Mouse (Mus musculus) CH12.LX (cell line): ENCODE results near the gene 4930438A08Rik. TPM values are rescaled to one million over a fixed set of nuclear protein-coding genes. Genes with fewer than 3 reads are reported as not detected.

Source experiments
- DNase-seq: peaks from one replicate; pipeline ENCODE4 v3.0.0-alpha.2; 2013; ENCODE audit errors: extremely low read depth
- H3K27ac ChIP-seq: 2 replicates; pipeline ENCODE4 v1.5.1; 2012; ENCODE audit warnings: low read depth, mild to moderate bottlenecking, control low read depth, moderate library complexity; ENCODE audit not compliant: insufficient read depth
- H3K27me3 ChIP-seq: replicated peaks from 2 replicates; pipeline ENCODE3; 2012; ENCODE audit warnings: inconsistent platforms
- H3K36me3 ChIP-seq, 2 experiments: replicated peaks in 1 of 2; 2 replicates each; pipeline versions ENCODE3 to v1.6.1; 2012; ENCODE audit warnings: inconsistent platforms in 1 of 2, low read length in 1 of 2, mild to moderate bottlenecking in 1 of 2, mixed read lengths in 1 of 2, moderate library complexity in 1 of 2; ENCODE audit not compliant: control insufficient read depth in 1 of 2, insufficient read depth in 1 of 2
- H3K4me1 ChIP-seq, 2 experiments: 2 replicates each; pipeline ENCODE4 v1.6.1; 2012; ENCODE audit warnings: inconsistent platforms in 1 of 2, moderate library complexity in 1 of 2; ENCODE audit not compliant: insufficient read depth in 2 of 2, control insufficient read depth in 1 of 2
- H3K4me2 ChIP-seq: 2 replicates; pipeline ENCODE4 v1.6.1; 2012; ENCODE audit warnings: low read depth, mild to moderate bottlenecking, control low read depth; ENCODE audit not compliant: poor library complexity, insufficient read depth, severe bottlenecking
- H3K4me3 ChIP-seq, 3 experiments: fragments of 150-350 bp in 1 of 3; sonication (generic) in 1 of 3; replicated peaks in 1 of 3; 2 replicates each; pipeline versions ENCODE3 to v1.5.1; 2011 to 2012; ENCODE audit warnings: low read depth in 2 of 3, low read length in 2 of 3, mild to moderate bottlenecking in 2 of 3, moderate library complexity in 2 of 3, control low read depth in 1 of 3, improper control_type of control experiment in 1 of 3, inconsistent platforms in 1 of 3, mixed read lengths in 1 of 3; ENCODE audit not compliant: poor library complexity in 1 of 3
- H3K79me2 ChIP-seq: replicated peaks from 2 replicates; pipeline ENCODE4 v1.6.1; 2012; ENCODE audit warnings: mild to moderate bottlenecking, moderate library complexity; ENCODE audit not compliant: control insufficient read depth, poor library complexity, insufficient read depth, severe bottlenecking; ENCODE audit errors: extremely low read depth
- H3K9ac ChIP-seq: 2 replicates; pipeline ENCODE4 v1.6.1; 2012; ENCODE audit warnings: low read depth, mild to moderate bottlenecking, control low read depth, moderate library complexity; ENCODE audit not compliant: insufficient read depth
- H3K9me3 ChIP-seq: replicated peaks from 2 replicates; pipeline ENCODE3; 2012; ENCODE audit warnings: low read length, inconsistent platforms, mixed read lengths
- CHD1 ChIP-seq: IDR thresholded peaks from 2 replicates; pipeline ENCODE4 v1.6.1; 2012; ENCODE audit warnings: low read depth, low read length, improper control_type of control experiment, inconsistent platforms
- CHD2 ChIP-seq: IDR thresholded peaks from 2 replicates; pipeline ENCODE4 v1.6.1; 2011; ENCODE audit warnings: low read length, improper control_type of control experiment
- E2F4 ChIP-seq: IDR thresholded peaks from 2 replicates; pipeline ENCODE4 v1.6.1; 2011; ENCODE audit warnings: low read depth, low read length, improper control_type of control experiment; ENCODE audit not compliant: insufficient replicate concordance
- ELF1 ChIP-seq: IDR thresholded peaks from 2 replicates; pipeline ENCODE4 v1.6.1; 2014; ENCODE audit warnings: low read depth, mild to moderate bottlenecking, inconsistent platforms, low read length, improper control_type of control experiment
- EP300 ChIP-seq: IDR thresholded peaks from 2 replicates; pipeline ENCODE4 v1.6.1; 2011; ENCODE audit warnings: low read length, improper control_type of control experiment
- ETS1 ChIP-seq: conservative IDR thresholded peaks from 2 replicates; pipeline ENCODE4 v1.6.1; 2012; ENCODE audit warnings: low read depth, mild to moderate bottlenecking, inconsistent platforms, low read length, improper control_type of control experiment, moderate library complexity
- GABPA ChIP-seq: IDR thresholded peaks from 2 replicates; pipeline ENCODE4 v1.6.1; 2012; ENCODE audit warnings: low read depth, low read length, improper control_type of control experiment, inconsistent platforms; ENCODE audit not compliant: insufficient replicate concordance
- HCFC1 ChIP-seq: IDR thresholded peaks from 2 replicates; pipeline ENCODE4 v1.6.1; 2012; ENCODE audit warnings: low read depth, mild to moderate bottlenecking, inconsistent platforms, low read length, improper control_type of control experiment
- IRF4 ChIP-seq: IDR thresholded peaks from 2 replicates; pipeline ENCODE4 v1.6.1; 2014; ENCODE audit warnings: low read depth, mild to moderate bottlenecking, inconsistent platforms, low read length, improper control_type of control experiment
- JUN ChIP-seq: IDR thresholded peaks from 2 replicates; pipeline ENCODE4 v1.6.1; 2011; ENCODE audit warnings: low read depth, mild to moderate bottlenecking, low read length, improper control_type of control experiment, moderate library complexity; ENCODE audit not compliant: insufficient read depth
- JUND ChIP-seq: conservative IDR thresholded peaks from 2 replicates; pipeline ENCODE4 v1.6.1; 2011; ENCODE audit warnings: low read depth, low read length, improper control_type of control experiment
- KAT2A ChIP-seq: IDR thresholded peaks from 2 replicates; pipeline ENCODE4 v1.6.1; 2012; ENCODE audit warnings: low read length, improper control_type of control experiment, inconsistent platforms; ENCODE audit not compliant: insufficient replicate concordance
- MAFK ChIP-seq: IDR thresholded peaks from 2 replicates; pipeline ENCODE4 v1.6.1; 2011; ENCODE audit warnings: low read length, improper control_type of control experiment; ENCODE audit not compliant: insufficient replicate concordance
- MAX ChIP-seq: IDR thresholded peaks from 2 replicates; pipeline ENCODE4 v1.6.1; 2011; ENCODE audit warnings: low read length, improper control_type of control experiment
- MAZ ChIP-seq: IDR thresholded peaks from 2 replicates; pipeline ENCODE4 v1.6.1; 2012; ENCODE audit warnings: low read depth, mild to moderate bottlenecking, inconsistent platforms, low read length, improper control_type of control experiment, moderate library complexity
- MEF2A ChIP-seq: IDR thresholded peaks from 2 replicates; pipeline ENCODE4 v1.6.1; 2014; ENCODE audit warnings: low read depth, mild to moderate bottlenecking, inconsistent platforms, low read length, improper control_type of control experiment, borderline replicate concordance
- MXI1 ChIP-seq: IDR thresholded peaks from 2 replicates; pipeline ENCODE4 v1.6.1; 2011; ENCODE audit warnings: mild to moderate bottlenecking, low read depth, low read length, improper control_type of control experiment
- NELFE ChIP-seq: IDR thresholded peaks from 2 replicates; pipeline ENCODE4 v1.6.1; 2011; ENCODE audit warnings: low read depth, low read length, improper control_type of control experiment
- NRF1 ChIP-seq: IDR thresholded peaks from 2 replicates; pipeline ENCODE4 v1.6.1; 2014; ENCODE audit warnings: low read depth, mild to moderate bottlenecking, inconsistent platforms, low read length, improper control_type of control experiment, moderate library complexity
- PAX5 ChIP-seq: IDR thresholded peaks from 2 replicates; pipeline ENCODE4 v1.6.1; 2012; ENCODE audit warnings: low read length, inconsistent platforms, mixed read lengths
- POLR2AphosphoS2 ChIP-seq: IDR thresholded peaks from 2 replicates; pipeline ENCODE4 v1.6.1; 2011; ENCODE audit warnings: low read depth, low read length, improper control_type of control experiment
- RAD21 ChIP-seq: IDR thresholded peaks from 2 replicates; pipeline ENCODE4 v1.6.1; 2011; ENCODE audit warnings: low read depth, mild to moderate bottlenecking, low read length, improper control_type of control experiment, moderate library complexity
- RCOR1 ChIP-seq: conservative IDR thresholded peaks from 2 replicates; pipeline ENCODE4 v1.6.1; 2012; ENCODE audit warnings: low read depth, mild to moderate bottlenecking, inconsistent platforms, low read length, improper control_type of control experiment
- TBP ChIP-seq: conservative IDR thresholded peaks from 2 replicates; pipeline ENCODE4 v1.6.1; 2011; ENCODE audit warnings: low read depth, low read length, improper control_type of control experiment
- TCF12 ChIP-seq: IDR thresholded peaks from 2 replicates; pipeline ENCODE4 v1.6.1; 2014; ENCODE audit warnings: low read depth, mild to moderate bottlenecking, inconsistent platforms, low read length, improper control_type of control experiment
- UBTF ChIP-seq: IDR thresholded peaks from 2 replicates; pipeline ENCODE4 v1.6.1; 2012; ENCODE audit warnings: low read depth, mild to moderate bottlenecking, inconsistent platforms, low read length, improper control_type of control experiment, moderate library complexity
- USF1 ChIP-seq: IDR thresholded peaks from 2 replicates; pipeline ENCODE4 v1.6.1; 2014; ENCODE audit warnings: low read depth, mild to moderate bottlenecking, inconsistent platforms, low read length, improper control_type of control experiment
- USF2 ChIP-seq: conservative IDR thresholded peaks from 2 replicates; pipeline ENCODE4 v1.6.1; 2011; ENCODE audit warnings: low read depth, low read length, improper control_type of control experiment
- ZC3H11A ChIP-seq: IDR thresholded peaks from 2 replicates; pipeline ENCODE4 v1.6.1; 2012; ENCODE audit warnings: low read depth, mild to moderate bottlenecking, inconsistent platforms, low read length, improper control_type of control experiment
- ZKSCAN1 ChIP-seq: IDR thresholded peaks from 2 replicates; pipeline ENCODE4 v1.6.1; 2012; ENCODE audit warnings: low read depth, inconsistent platforms, low read length, improper control_type of control experiment, borderline replicate concordance
- ZMIZ1 ChIP-seq: IDR thresholded peaks from 2 replicates; pipeline ENCODE4 v1.6.1; 2012; ENCODE audit warnings: low read depth, mild to moderate bottlenecking, inconsistent platforms, low read length, improper control_type of control experiment
- ZNF384 ChIP-seq: IDR thresholded peaks from 2 replicates; pipeline ENCODE4 v1.6.1; 2012; ENCODE audit warnings: low read depth, low read length, improper control_type of control experiment, inconsistent platforms
- dilution Hi-C: fragments of 300-500 bp; cut with MboI; formaldehyde crosslinking; loops from 2 replicates; pipeline ENCODE4 v1.14.3; 2020; ENCODE audit warnings: low sequenced_read_pairs; ENCODE audit not compliant: extremely low pct_unique_long_range_greater_than_20kb, extremely low pct_ligation_motif_present
- in situ Hi-C: fragments of 300-500 bp; cut with MboI; formaldehyde crosslinking; loops from 3 replicates; pipeline ENCODE4 v1.14.3; 2019; ENCODE audit warnings: low sequenced_read_pairs, low pct_ligation_motif_present, low pct_unique_long_range_greater_than_20kb, mixed read lengths
- polyA plus RNA-seq: library from polyadenylated mRNA; unstranded; fragments of >175 nt; gene quantifications from 2 replicates; pipeline ENCODE4 v1.2.1, GENCODE M21; 2012; ENCODE audit warnings: low read depth; ENCODE audit not compliant: insufficient read length
- total RNA-seq, 2 experiments: library from RNA; depleted of rRNA; stranded (reverse); fragments of 300-350 nt in 1 of 2; fragments of >200 nt in 1 of 2; gene quantifications; 2 replicates each; pipeline ENCODE4 v1.2.3; 2012 to 2014

Gene 4930438A08Rik
- total and polyA plus RNA-seq, 3 experiments: not detected

DNA sequence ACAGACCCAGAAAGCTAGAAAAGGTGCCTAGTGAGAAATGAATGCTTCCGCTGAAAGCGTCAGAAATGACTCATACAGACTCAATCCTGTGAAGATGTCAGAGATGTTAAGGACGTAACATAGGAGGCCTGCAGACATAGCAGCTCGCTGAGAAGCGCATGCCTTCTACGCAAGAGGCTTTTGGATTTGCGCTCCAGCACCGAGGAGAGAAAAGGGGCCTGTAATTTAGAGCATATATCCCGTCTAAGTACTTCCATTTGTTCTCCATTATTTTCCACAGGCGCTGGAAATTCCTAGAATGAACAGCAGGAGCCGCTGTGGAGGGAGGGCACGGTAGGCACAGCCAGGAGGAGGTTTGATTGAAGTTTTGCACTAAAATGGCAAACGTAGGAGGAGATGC lies 26.5 kb downstream of the 4930438A08Rik start (continued):
- 0 out of 2 replicates have a peak, but pooled peaks have one; percentile 9 for TF ChIP-seq TCF12
- TF ChIP-seq HCFC1: peak; percentile 46
- peak; percentile 36; the same call in 1 of the 2 replicates for TF ChIP-seq GABPA
- no peak for TF ChIP-seq ZNF384
- peak; percentile 65; the same call in 1 of the 2 replicates for TF ChIP-seq CHD1
- TF ChIP-seq EP300: peak; percentile 89
- TF ChIP-seq ZC3H11A: no peak
- TF ChIP-seq USF1: no peak
- TF ChIP-seq ETS1: peak; percentile 61; the same call in 1 of the 2 replicates
- TF ChIP-seq ELF1: peak; percentile 62
- TF ChIP-seq CHD2: 0 out of 2 replicates have a peak, but pooled peaks have one; percentile 51
- TF ChIP-seq NRF1: peak; percentile 56
- TF ChIP-seq MXI1: peak; percentile 71

DNA sequence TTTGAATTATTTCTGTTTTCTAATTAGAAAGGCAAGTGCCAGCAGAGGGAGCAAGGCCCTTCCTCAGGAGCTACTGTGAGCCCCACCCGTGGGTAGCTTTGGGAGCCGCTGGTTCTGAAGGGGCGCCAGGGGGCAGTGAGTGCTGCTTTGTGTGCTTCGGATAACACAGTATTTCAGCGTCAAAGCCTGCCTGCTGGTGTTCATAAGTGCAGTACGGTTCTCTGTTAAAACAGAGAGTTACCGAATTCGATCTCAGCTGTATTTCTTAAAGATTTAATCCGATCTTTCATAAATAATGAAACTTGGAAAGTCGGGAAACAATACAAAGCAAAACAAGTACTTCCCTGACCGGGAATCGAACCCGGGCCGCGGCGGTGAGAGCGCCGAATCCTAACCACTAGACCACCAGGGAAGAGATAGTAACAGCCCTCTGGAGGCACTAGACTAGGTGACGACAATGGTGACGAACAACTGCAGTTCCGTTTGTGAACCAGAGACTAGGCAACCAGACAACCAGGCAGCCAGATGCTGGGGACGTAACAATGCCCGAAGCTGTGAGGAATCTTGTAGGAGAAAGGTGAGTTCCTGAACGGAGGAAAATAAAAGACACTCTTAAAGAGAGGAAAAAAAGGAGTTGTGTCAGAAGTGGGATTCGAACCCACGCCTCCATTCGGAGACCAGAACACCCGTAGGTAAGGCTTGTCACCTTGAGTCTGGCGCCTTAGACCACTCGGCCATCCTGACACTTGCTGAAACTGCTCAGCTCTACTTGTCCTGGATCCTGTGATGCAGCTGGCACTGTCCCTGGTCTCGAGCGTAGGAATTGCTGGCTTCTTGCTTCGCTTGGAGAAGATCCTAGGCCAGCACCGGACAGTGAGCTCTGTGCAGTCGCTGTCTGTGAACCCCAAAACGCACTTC lies 27.5 kb downstream of the 4930438A08Rik start:
- Histone ChIP-seq H3K4me2 (peak overlapping the region; percentile 21; the same call in 1 of the 2 replicates), H3K27me3 (peaks cover 19% of the 10 kb centered on the region), H3K9ac (peak overlapping the region; percentile 38), H3K27ac (peak overlapping the region; percentile 57), H3K4me3 (peak overlapping the region; percentile 57 to 90 (median 63)), H3K4me1 (peaks cover 3 to 27% of the 10 kb centered on the region in 2 experiments), H3K79me2 (no peaks in the 10 kb centered on the region), H3K36me3 (no peaks in the 10 kb centered on the region), H3K9me3 (no peaks in the 10 kb centered on the region)
- in situ Hi-C loops (loop anchor here (10.0 kb wide), 2 partner anchors 117 to 347 kb away; no protein-coding TSS in a partner anchor), dilution Hi-C loops (no loop called here)
- DNase-seq: peak; percentile 99
- peak; percentile 95 for TF ChIP-seq MAFK
- peak; percentile 34 for TF ChIP-seq HCFC1
- TF ChIP-seq E2F4: peak; percentile 91
- TF ChIP-seq RCOR1: peak; percentile 21; the same call in 1 of the 2 replicates
- TF ChIP-seq ETS1: no peak; the same call in 1 of the 2 replicates
- TF ChIP-seq ZMIZ1: no peak
- 0 out of 2 replicates have a peak, but pooled peaks have one; percentile 36 for TF ChIP-seq ZNF384
- peak; percentile 16; the same call in 1 of the 2 replicates for TF ChIP-seq MXI1
- no peak; the same call in 1 of the 2 replicates for TF ChIP-seq UBTF
- TF ChIP-seq CHD1: no peak
- no peak; the same call in 1 of the 2 replicates for TF ChIP-seq NELFE
- TF ChIP-seq JUND: peak; percentile 64; the same call in 1 of the 2 replicates
- TF ChIP-seq MEF2A: peak; percentile 74
- peak; percentile 99 for TF ChIP-seq TBP
- TF ChIP-seq RAD21: peak; percentile 68
- peak; percentile 93 for TF ChIP-seq KAT2A
- no peak for TF ChIP-seq POLR2AphosphoS2
- peak; percentile 19; the same call in 1 of the 2 replicates for TF ChIP-seq ZC3H11A
- TF ChIP-seq TCF12: peak; percentile 45; the same call in 1 of the 2 replicates
- TF ChIP-seq PAX5: no peak
- TF ChIP-seq IRF4: peak; percentile 33; the same call in 1 of the 2 replicates
- TF ChIP-seq ELF1: peak; percentile 97
- TF ChIP-seq MAX: no peak
- peak; percentile 94 for TF ChIP-seq MAZ
- TF ChIP-seq USF2: no peak
- TF ChIP-seq JUN: no peak
- TF ChIP-seq ZKSCAN1: no peak
